Mouse (Mus musculus) kidney, embryonic 14.5 days (tissue): Measurements from ENCODE around the gene Ccdc127. TPM values are rescaled to one million over a fixed set of nuclear protein-coding genes. Genes with fewer than 3 reads are reported as not detected.
A peak's percentile ranks its signal among the peaks of the same experiment; 100 is the strongest.

ENCODE experiments used
- ATAC-seq: fragments of 200-750 bp; cut with Nextera tagmentation; 2 replicates; pipeline ENCODE4 v1.8.0; 2017; ENCODE audit warnings: moderate number of reproducible peaks, mild to moderate bottlenecking, moderate TSS enrichment, moderate library complexity; ENCODE audit not compliant: low FRiP score, low TSS enrichment
- H3K27ac ChIP-seq: fragments of 300-500 bp; sonication (generic); 2 replicates; pipeline ENCODE4 v1.5.1; 2014; ENCODE audit warnings: low read depth, mild to moderate bottlenecking, low read length, moderate library complexity, mixed read lengths
- H3K27me3 ChIP-seq: fragments of 300-500 bp; sonication (generic); 2 replicates; pipeline ENCODE4 v1.6.1; 2014; ENCODE audit warnings: mild to moderate bottlenecking, low read length; ENCODE audit not compliant: control insufficient read depth, insufficient read depth
- H3K36me3 ChIP-seq: fragments of 300-500 bp; sonication (generic); 2 replicates; pipeline ENCODE4 v1.6.1; 2014; ENCODE audit warnings: low read length, mixed read lengths; ENCODE audit not compliant: control insufficient read depth, insufficient read depth
- H3K4me1 ChIP-seq: fragments of 300-500 bp; sonication (generic); 2 replicates; pipeline ENCODE4 v1.6.1; 2014; ENCODE audit warnings: low read length, mixed read lengths; ENCODE audit not compliant: control insufficient read depth, insufficient read depth
- H3K4me2 ChIP-seq: fragments of 300-500 bp; sonication (generic); replicated peaks from 2 replicates; pipeline ENCODE4 v1.6.1; 2014; ENCODE audit warnings: low read depth, mild to moderate bottlenecking, low read length
- H3K4me3 ChIP-seq: fragments of 300-500 bp; sonication (generic); 2 replicates; pipeline ENCODE4 v1.5.1; 2014; ENCODE audit warnings: mild to moderate bottlenecking, low read length
- H3K9ac ChIP-seq: fragments of 300-500 bp; sonication (generic); 2 replicates; pipeline ENCODE4 v1.6.1; 2014; ENCODE audit warnings: low read depth, mild to moderate bottlenecking, low read length, moderate library complexity
- H3K9me3 ChIP-seq: fragments of 300-500 bp; sonication (generic); 2 replicates; pipeline ENCODE4 v1.6.1; 2016; ENCODE audit warnings: low read length; ENCODE audit not compliant: control insufficient read depth
- WGBS: fragments of 180-500 bp; shearing (Covaris S2); extraction: QIAGEN DNeasy Blood & Tissue Kit; methylation state at CpG from one replicate; pipeline ENCODE4 v1.1.7; 2014; 5-methylcytosine and 5-hydroxymethylcytosine counted together
- polyA plus RNA-seq: library from polyadenylated mRNA; unstranded; fragments of >200 nt; fragmentation: Nextera tagmentation; extraction: Ambion mirVana; gene quantifications from 2 replicates; pipeline ENCODE4 v1.2.1, GENCODE M21; 2014

The Ccdc127 gene
- 53.2 and 55.5 TPM in 2 replicates for polyA plus RNA-seq

DNA sequence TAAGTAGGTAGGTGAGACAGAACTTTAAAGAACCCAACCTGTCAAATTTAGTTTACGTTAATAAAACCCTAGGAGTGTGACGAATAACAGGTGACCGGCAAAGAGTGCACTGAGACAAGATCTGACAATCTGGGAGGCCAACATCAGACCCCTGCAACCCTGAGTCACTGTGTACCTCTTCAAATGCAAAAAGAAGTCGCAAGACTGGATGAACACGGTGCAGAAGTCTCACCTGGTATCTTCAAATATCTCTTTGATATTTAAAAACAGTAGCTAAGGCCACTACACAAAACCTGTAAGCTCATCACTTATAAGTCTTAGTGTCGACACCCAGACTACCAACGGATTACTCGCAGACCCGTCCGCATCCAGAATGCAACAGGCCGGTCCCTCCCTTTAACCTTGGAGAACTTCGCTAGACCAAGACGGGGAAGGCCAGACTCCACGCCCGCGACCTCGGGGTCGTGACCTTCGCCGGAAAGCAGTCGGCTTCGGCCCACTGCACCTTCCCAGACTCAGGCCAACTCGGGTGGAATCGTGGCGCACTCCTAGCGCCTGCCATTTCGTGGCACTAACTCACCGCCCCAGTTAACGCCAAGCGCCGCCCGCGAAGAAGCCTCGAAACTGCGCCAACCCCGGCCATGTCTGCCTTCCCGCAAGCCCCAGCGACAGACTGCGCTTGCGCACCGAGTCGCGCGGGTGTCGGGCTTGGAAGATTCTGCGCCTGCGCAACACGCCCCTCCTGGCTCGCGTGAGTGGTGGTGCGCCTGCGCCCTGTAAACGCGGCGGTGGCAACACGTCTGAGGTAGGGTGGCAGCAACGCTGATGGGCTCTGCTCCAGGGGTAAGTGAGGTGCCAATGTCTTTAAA, at the start of gene Ccdc127, which contains the start of gene Sdha:
TSS of gene Ccdc127 (plus strand) at position 744 of the 869 bp plus-strand sequence.
TSS of gene Sdha (minus strand) at position 715 of the 869 bp plus-strand sequence.
- Histone ChIP-seq H3K27me3 (no peaks in the 10 kb centered on the region), H3K4me1 (peaks cover 16% of the 10 kb centered on the region; the same call in 1 of the 2 replicates), H3K9ac (peak within 1 kb of the TSS; percentile 86), H3K27ac (peak within 1 kb of the TSS; percentile 65), H3K4me3 (peak within 1 kb of the TSS; percentile 83), H3K9me3 (no peaks in the 10 kb centered on the region), H3K36me3 (peaks cover 18% of the 10 kb centered on the region; the same call in 1 of the 2 replicates), H3K4me2 (peak within 1 kb of the TSS; percentile 56)
- ATAC-seq: peak; percentile 98
- WGBS: under 1% methylated on average over 57 of the region's 57 CpGs

DNA sequence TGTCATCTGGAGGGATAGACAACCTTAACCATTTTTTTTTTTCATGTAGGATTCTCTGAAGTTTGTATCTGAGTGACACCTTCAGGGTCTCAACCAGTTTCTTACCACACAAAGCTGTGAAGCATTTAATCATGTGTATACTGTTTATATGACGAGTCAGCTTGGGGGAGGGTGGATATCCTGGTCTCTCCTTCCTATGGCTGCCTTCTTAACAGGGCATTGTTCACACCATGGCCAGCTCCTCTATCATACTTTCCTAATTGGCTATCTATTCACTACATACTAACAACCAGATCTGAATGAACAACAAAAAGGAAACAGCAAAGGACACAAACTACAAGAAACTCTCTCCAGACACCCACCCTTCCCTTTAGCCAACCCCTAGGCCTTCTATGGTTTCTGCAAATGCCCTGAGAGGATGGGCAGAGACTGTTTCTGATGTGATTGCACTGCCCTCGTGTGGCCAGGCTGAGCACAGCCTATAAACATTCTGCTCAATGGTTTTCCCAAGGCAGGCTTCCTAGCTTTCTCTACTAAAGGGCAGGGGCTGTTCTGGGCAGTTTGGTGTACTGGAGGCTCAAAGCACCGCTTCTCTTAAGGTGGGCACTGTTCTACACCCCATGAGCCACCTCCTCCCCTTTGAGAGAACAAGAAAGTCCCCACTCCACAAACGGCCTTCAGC, 49.0 kb upstream of the Ccdc127 start:
- no peak overlapping the region for H3K27ac ChIP-seq
- no peak overlapping the region for H3K9ac ChIP-seq
- no peaks in the 10 kb centered on the region for H3K9me3 ChIP-seq
- peaks cover 38% of the 10 kb centered on the region; the same call in 1 of the 2 replicates for H3K36me3 ChIP-seq
- H3K4me3 ChIP-seq: no peak overlapping the region
- H3K27me3 ChIP-seq: no peaks in the 10 kb centered on the region
- 38% methylated on average over 4 of the region's 4 CpGs for WGBS
- H3K4me2 ChIP-seq: no peak overlapping the region
- H3K4me1 ChIP-seq: no peaks in the 10 kb centered on the region
- peak; percentile 85 for ATAC-seq

DNA sequence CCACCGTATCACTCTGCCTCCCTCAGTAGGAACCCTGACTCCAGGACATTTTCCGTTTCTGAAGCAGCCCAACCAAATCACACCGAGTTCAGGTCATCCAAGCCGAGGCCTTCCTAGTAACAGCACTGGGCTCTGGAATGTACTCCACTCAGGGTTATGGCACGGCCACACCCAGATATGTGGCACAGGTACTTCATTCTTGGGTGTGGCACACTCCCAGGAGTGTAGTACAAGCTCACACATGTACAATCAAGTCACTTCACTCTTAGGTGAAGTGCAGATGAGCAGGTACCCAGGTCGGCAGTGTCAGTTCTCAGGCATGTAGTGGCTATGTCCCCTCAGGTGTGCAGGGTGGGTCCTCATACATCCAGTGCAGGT, 48.5 kb upstream of the Ccdc127 start:
- ATAC-seq: peak; percentile 29; the same call in 1 of the 2 replicates
- Histone ChIP-seq H3K9me3 (no peaks in the 10 kb centered on the region), H3K4me1 (no peaks in the 10 kb centered on the region), H3K4me2 (no peak overlapping the region), H3K27ac (no peak overlapping the region), H3K27me3 (no peaks in the 10 kb centered on the region), H3K9ac (no peak overlapping the region), H3K4me3 (no peak overlapping the region), H3K36me3 (peaks cover 42% of the 10 kb centered on the region; the same call in 1 of the 2 replicates)
- 76% methylated on average over 6 of the region's 6 CpGs for WGBS

DNA sequence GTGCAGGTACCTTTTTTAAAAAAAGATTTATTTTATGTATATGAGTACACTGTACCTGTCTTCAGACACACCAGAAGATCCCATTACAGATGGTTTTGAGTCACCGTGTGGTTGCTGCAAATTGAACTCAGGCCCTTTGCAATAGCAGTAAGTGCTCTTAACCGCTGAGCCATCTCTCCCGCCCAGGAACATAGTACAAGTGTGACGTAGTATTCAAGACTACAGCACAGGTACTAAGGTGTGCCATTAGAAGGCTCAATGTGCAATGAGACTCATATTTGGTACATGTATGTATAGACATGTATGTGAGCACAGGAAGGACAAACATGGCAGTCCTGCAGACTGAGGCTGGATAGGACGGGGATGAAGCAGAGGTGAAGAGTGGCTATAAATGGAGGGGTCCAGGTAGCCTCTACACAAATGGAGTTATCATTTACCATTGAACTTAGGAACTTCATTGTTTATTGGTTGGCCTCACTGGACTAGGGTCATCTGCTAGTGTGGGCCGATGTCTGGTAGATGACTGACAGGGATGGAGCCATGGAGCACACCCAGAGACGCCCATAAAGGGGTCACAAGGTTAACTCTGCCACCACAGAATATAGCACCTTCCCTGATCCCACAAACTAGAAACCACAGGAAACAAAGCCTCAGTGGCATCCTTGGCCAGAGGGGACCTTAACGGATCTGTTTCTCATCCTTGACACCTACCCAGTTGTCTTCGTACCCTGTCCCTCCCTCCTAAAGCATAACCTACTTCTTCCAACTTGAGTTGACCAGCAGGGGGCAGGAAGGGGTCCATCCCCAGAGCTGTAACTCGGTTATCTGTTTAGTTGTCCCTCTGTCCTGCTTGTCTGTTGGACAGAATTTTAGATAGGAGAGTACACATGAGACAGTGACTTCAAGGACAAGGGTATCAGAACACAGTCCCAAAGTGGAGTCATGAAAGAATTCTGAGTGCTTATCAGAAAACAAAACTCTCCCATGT, 47.8 kb upstream of the Ccdc127 start:
- no peak overlapping the region for H3K4me3 ChIP-seq
- H3K4me1 ChIP-seq: no peaks in the 10 kb centered on the region
- H3K4me2 ChIP-seq: no peak overlapping the region
- H3K36me3 ChIP-seq: peaks cover 50% of the 10 kb centered on the region; the same call in 1 of the 2 replicates
- H3K27me3 ChIP-seq: no peaks in the 10 kb centered on the region
- no peak for ATAC-seq
- no peaks in the 10 kb centered on the region for H3K9me3 ChIP-seq
- 80% methylated on average over 10 of the region's 10 CpGs for WGBS
- no peak overlapping the region for H3K27ac ChIP-seq
- no peak overlapping the region for H3K9ac ChIP-seq

DNA sequence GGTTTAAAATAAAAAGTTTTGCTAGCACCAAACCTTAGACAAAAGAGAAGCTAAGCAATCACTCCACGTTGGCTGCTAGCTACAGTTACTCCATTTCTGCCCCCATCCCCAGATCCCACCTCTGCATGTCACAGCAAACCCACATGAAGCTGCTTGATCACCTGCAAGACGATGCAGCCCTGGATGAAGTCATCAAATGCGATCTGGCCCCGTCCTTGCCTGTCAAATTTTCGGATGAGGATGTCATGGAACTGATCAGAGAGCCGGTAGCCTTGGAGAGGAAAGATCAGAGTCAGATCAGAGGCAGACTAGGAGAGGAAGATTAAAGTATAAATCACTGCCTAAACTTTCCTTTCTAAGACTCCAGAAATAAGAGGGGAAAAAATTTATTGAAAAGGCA, 44.7 kb upstream of the Ccdc127 start:
- Histone ChIP-seq H3K9me3 (no peaks in the 10 kb centered on the region), H3K4me3 (no peak overlapping the region), H3K9ac (no peak overlapping the region), H3K4me1 (no peaks in the 10 kb centered on the region), H3K27ac (no peak overlapping the region), H3K36me3 (peaks cover 70% of the 10 kb centered on the region), H3K4me2 (no peak overlapping the region), H3K27me3 (no peaks in the 10 kb centered on the region)
- ATAC-seq: no peak
- WGBS: 88% methylated on average over 6 of the region's 6 CpGs

DNA sequence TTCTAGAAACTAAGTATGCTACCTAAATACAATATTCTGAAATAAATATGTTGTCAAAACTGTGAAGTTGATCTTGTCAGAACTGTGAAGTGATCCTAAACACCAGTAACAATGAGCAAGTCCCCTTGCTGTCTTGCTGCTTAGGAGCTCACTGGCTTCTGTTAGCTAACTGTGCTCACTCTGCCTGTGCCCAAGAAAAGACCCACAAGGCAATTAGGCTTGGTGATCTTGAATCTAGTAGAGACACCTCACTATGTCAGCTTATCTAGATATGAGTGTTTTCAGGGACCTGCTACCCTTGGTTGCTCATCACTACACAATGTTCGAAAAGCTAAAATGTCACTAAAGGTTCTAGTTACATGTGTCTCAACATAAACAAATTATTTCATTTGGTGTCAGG, 44.3 kb upstream of the Ccdc127 start:
- Histone ChIP-seq H3K9ac (no peak overlapping the region), H3K9me3 (no peaks in the 10 kb centered on the region), H3K4me3 (no peak overlapping the region), H3K27ac (no peak overlapping the region), H3K36me3 (peaks cover 74% of the 10 kb centered on the region), H3K4me1 (no peaks in the 10 kb centered on the region), H3K27me3 (no peaks in the 10 kb centered on the region), H3K4me2 (no peak overlapping the region)
- ATAC-seq: no peak
- 94% methylated on average over 1 of the region's 1 CpGs for WGBS

DNA sequence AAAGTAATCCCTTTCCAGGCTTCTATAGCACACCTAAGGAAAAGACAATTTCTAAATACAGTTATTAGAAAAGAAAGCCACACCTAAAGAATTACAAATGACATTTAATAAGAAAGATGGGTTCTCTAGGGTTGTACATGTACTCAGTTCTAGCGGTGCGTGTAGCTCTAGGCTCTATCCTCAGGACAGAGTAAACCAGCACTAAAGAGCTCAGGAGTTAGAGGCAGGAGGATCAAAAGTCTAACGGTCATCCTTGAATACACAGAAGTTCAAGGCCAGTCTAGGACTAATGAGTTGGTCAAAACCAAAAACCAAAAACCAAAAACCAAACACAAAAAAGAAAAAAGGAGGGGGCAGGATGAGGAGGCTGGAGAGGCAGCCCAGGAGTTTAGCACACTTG, 35.5 kb upstream of the Ccdc127 start:
- Histone ChIP-seq H3K9ac (no peak overlapping the region), H3K27me3 (no peaks in the 10 kb centered on the region), H3K36me3 (peaks cover 23% of the 10 kb centered on the region), H3K9me3 (no peaks in the 10 kb centered on the region), H3K4me1 (no peaks in the 10 kb centered on the region), H3K27ac (no peak overlapping the region), H3K4me2 (no peak overlapping the region), H3K4me3 (no peak overlapping the region)
- 94% methylated on average over 3 of the region's 3 CpGs for WGBS
- ATAC-seq: no peak

DNA sequence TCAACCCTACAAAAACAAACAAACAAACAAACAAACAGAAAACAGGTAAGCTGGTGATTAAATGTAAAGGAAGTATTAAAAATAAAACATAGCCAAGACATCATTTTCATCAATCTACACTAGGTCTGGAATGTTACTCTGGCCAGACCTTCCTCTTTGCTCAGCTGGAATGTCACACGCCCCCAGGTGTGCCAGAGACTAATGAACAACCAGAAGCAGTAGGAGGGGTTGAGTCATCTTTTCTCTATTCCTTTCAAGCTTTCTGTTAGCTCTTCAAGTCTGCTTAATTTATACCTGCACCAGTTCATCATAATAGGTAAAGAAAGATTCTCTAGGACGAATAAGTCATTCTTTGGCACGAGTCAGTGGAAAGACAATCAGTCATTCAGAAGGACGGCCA, 33.7 kb upstream of the Ccdc127 start:
- Histone ChIP-seq H3K4me1 (no peaks in the 10 kb centered on the region), H3K9ac (peak overlapping the region; percentile 84), H3K4me2 (peak overlapping the region; percentile 59), H3K4me3 (peak overlapping the region; percentile 80), H3K27me3 (no peaks in the 10 kb centered on the region), H3K36me3 (peaks cover 17% of the 10 kb centered on the region), H3K9me3 (no peaks in the 10 kb centered on the region), H3K27ac (no peak overlapping the region)
- no peak for ATAC-seq
- 24% methylated on average over 4 of the region's 4 CpGs for WGBS
